Mouse (Mus musculus) midbrain, postnatal 0 days (tissue): ENCODE measurements around the gene Gm32742. TPM values are rescaled to one million over a fixed set of nuclear protein-coding genes. Genes with fewer than 3 reads are reported as not detected.

Experiments
- ATAC-seq: fragments of 200-750 bp; cut with Nextera tagmentation; 2 replicates; pipeline ENCODE4 v1.8.0; 2017; ENCODE audit warnings: moderate number of reproducible peaks, mild to moderate bottlenecking, moderate TSS enrichment, moderate library complexity; ENCODE audit not compliant: low FRiP score
- DNase-seq: peaks from one replicate; pipeline ENCODE4 v3.0.0-alpha.2; 2015; ENCODE audit warnings: low spot score
- H3K27ac ChIP-seq: fragments of 300-500 bp; sonication (generic); 2 replicates; pipeline ENCODE4 v1.5.1; 2014; ENCODE audit warnings: low read depth, mild to moderate bottlenecking, low read length, mixed read lengths
- H3K27me3 ChIP-seq: fragments of 300-500 bp; sonication (generic); 2 replicates; pipeline ENCODE4 v1.6.1; 2014; ENCODE audit warnings: low read length, control low read depth, mixed read lengths; ENCODE audit not compliant: insufficient read depth
- H3K36me3 ChIP-seq: fragments of 300-500 bp; sonication (generic); 2 replicates; pipeline ENCODE4 v1.6.1; 2014; ENCODE audit warnings: low read length, control low read depth, mixed read lengths; ENCODE audit not compliant: insufficient read depth
- H3K4me1 ChIP-seq: fragments of 300-500 bp; sonication (generic); 2 replicates; pipeline ENCODE4 v1.6.1; 2014; ENCODE audit warnings: mild to moderate bottlenecking, control low read depth, antibody characterized with exemption, low read length, mixed read lengths; ENCODE audit not compliant: insufficient read depth
- H3K4me2 ChIP-seq: fragments of 300-500 bp; sonication (generic); 2 replicates; pipeline ENCODE4 v1.6.1; 2014; ENCODE audit warnings: low read depth, mild to moderate bottlenecking, low read length, mixed read lengths; ENCODE audit not compliant: poor library complexity, severe bottlenecking
- H3K4me3 ChIP-seq: fragments of 300-500 bp; sonication (generic); 2 replicates; pipeline ENCODE4 v1.5.1; 2014; ENCODE audit warnings: low read depth, mild to moderate bottlenecking, low read length, moderate library complexity
- H3K9ac ChIP-seq: fragments of 300-500 bp; sonication (generic); replicated peaks from 2 replicates; pipeline ENCODE4 v1.6.1; 2014; ENCODE audit warnings: mild to moderate bottlenecking, low read length, moderate library complexity, mixed read lengths; ENCODE audit not compliant: poor library complexity, severe bottlenecking
- H3K9me3 ChIP-seq: fragments of 300-500 bp; sonication (generic); 2 replicates; pipeline ENCODE4 v1.6.1; 2016; ENCODE audit warnings: low read length, control low read depth
- CTCF ChIP-seq: IDR thresholded peaks from 2 replicates; pipeline ENCODE4 v1.5.1; 2016; ENCODE audit warnings: antibody characterized with exemption, mild to moderate bottlenecking
- WGBS: fragments of 180-500 bp; shearing (Covaris S2); extraction: QIAGEN DNeasy Blood & Tissue Kit; methylation state at CpG from one replicate; pipeline ENCODE4 v1.1.7; 2014; 5-methylcytosine and 5-hydroxymethylcytosine counted together
- microRNA counts: library from miRNA; unstranded; fragments of <30 nt; microRNA quantifications from one replicate; lab custom pipeline; 2015
- microRNA-seq: library from miRNA; unstranded; fragments of <30 nt; microRNA quantifications from one replicate; pipeline ENCODE4, GENCODE M21; 2016; ENCODE audit warnings: borderline number of aligned reads
- polyA plus RNA-seq: library from polyadenylated mRNA; unstranded; fragments of >200 nt; fragmentation: Nextera tagmentation; extraction: Ambion mirVana; gene quantifications from 2 replicates; pipeline ENCODE4 v1.2.1, GENCODE M21; 2015
- total RNA-seq: library from RNA; depleted of rRNA; stranded (reverse); fragments of >200 nt; gene quantifications from 2 replicates; pipeline ENCODE4 v1.2.3, GENCODE M21; 2014; rRNA removed

Gm32742 gene
- total and polyA plus RNA-seq, 2 experiments from 2014 or later = not detected

DNA sequence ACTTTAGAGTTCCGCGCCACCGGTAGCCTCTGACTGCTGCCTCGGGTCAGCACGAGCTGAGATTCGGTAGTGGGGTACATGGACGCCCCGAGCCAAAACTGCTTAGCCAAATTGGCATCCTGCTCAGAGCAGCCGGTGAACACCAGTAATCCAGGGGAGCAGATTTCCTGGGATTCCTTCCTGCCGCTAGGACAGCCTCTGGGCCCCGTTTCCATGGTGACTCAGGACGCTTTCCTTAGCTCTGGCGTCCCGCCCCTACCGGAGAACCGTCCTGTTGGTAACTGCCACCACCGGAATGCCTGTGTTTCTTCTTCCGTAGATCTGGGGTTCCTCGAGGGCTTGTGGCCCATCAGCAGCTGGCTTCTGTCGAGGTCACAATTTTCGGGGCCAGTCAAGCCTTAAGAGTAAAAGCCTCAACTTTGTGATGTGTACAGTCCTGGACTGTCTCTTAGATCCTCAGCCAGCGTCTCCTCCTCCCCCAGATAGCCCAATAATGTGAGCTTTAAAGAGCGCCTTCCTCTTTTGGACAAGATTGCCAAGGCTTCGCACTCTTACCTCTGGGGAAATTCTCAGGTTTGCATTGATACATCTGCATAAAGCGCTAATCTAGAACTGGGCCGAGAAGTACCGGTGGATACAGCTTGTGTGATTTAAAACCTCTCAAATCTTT, 63.4 kb downstream of the Gm32742 start, which contains the start of gene 4833427G06Rik:
Gene 4833427G06Rik, minus strand, starts transcription at position 323 of the 670 bp plus-strand sequence.
- no peak within 1 kb of the TSS for H3K27ac ChIP-seq
- WGBS = 9% methylated on average over 27 of the region's 27 CpGs
- no peaks in the 10 kb centered on the region for H3K9me3 ChIP-seq
- peaks cover 5% of the 10 kb centered on the region; the same call in 1 of the 2 replicates for H3K4me1 ChIP-seq
- ATAC-seq (peak; percentile 58; the same call in 1 of the 2 replicates), DNase-seq (peak; percentile 69)
- H3K27me3 ChIP-seq = no peaks in the 10 kb centered on the region
- peak within 1 kb of the TSS; percentile 100 for H3K4me2 ChIP-seq
- peak within 1 kb of the TSS; percentile 63; the same call in 1 of the 2 replicates for H3K4me3 ChIP-seq
- TF ChIP-seq CTCF = peak; percentile 26
- no peaks in the 10 kb centered on the region for H3K36me3 ChIP-seq
- H3K9ac ChIP-seq = no peak within 1 kb of the TSS

DNA sequence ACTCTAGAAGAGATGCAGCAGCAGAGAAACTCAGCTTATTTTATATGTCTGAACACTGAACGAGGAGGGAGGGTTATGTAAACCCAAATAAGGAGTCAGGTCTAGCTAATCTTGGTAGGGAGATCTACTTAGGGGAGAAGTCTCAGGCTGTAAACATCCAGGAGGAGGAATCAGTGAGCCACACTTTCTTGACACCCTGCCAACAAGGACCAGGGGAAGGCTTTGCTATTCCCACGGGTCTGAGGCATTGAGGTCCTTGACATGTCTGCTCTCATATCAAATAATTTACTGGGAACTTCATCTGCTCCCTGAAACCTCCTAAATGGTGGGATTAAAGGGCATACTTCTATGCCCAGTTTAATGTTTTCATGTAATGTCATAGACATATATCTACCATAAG, 69.0 kb downstream of the Gm32742 start:
- H3K27me3 ChIP-seq = no peaks in the 10 kb centered on the region
- H3K9me3 ChIP-seq = no peaks in the 10 kb centered on the region
- ATAC-seq (no peak), DNase-seq (no peak)
- no peaks in the 10 kb centered on the region for H3K4me1 ChIP-seq
- WGBS = 65% methylated on average over 2 of the region's 2 CpGs
- no peak overlapping the region for H3K4me3 ChIP-seq
- H3K36me3 ChIP-seq = no peaks in the 10 kb centered on the region
- H3K4me2 ChIP-seq = no peak overlapping the region
- TF ChIP-seq CTCF = no peak
- H3K27ac ChIP-seq = no peak overlapping the region
- H3K9ac ChIP-seq = no peak overlapping the region

GRCm38 (mm10) chr9:51093697-51094096, 71.6 kb downstream of the Gm32742 start:
- no peak overlapping the region for H3K27ac ChIP-seq
- TF ChIP-seq CTCF = no peak
- no peak for DNase-seq
- no peaks in the 10 kb centered on the region for H3K27me3 ChIP-seq
- H3K4me2 ChIP-seq = no peak overlapping the region
- H3K4me3 ChIP-seq = no peak overlapping the region
- ATAC-seq = no peak
- WGBS = 78% methylated on average over 5 of the region's 5 CpGs
- no peaks in the 10 kb centered on the region for H3K4me1 ChIP-seq
- no peaks in the 10 kb centered on the region for H3K36me3 ChIP-seq
- H3K9ac ChIP-seq = no peak overlapping the region
- H3K9me3 ChIP-seq = no peaks in the 10 kb centered on the region

DNA sequence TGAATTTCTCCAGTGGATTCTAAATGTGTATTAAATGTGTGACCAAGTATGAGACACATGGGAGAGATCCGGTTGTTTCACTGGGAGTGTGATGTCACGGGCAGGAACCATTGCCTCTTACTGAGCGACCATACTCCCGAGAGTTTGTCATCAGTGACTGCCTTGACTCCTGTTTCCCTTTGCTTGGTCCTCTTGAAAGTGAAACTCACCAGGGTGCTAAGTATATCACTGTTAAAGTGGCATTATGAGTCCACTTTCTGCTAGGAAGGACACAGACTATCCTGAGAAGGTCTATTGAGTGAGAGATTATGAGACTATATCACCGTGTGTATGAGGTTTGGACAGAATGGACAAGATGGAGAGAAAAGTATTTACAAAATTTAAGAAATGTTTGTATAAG, 83.7 kb downstream of the Gm32742 start:
- H3K27me3 ChIP-seq = peaks cover 9% of the 10 kb centered on the region; the same call in 1 of the 2 replicates
- WGBS = 83% methylated on average over 5 of the region's 5 CpGs
- no peak overlapping the region for H3K4me3 ChIP-seq
- H3K36me3 ChIP-seq = no peaks in the 10 kb centered on the region
- H3K4me1 ChIP-seq = 0 out of 2 replicates have a peak, but pooled peaks cover 1% of the 10 kb centered on the region
- H3K9me3 ChIP-seq = no peaks in the 10 kb centered on the region
- ATAC-seq = no peak
- DNase-seq = no peak
- H3K9ac ChIP-seq = no peak overlapping the region
- H3K4me2 ChIP-seq = no peak overlapping the region
- no peak for TF ChIP-seq CTCF
- no peak overlapping the region for H3K27ac ChIP-seq

MicroRNA genes within 50 kb of the gene (microRNA counts, 519-probe panel; counts per million panel counts)
- microRNA mmu-miR-34b-3p (lab: Ali Mortazavi, UCI) = 528 counts per million, percentile 58 among the panel's probes with 10 or more counts
- 528 counts per million, percentile 58 among the panel's probes with 10 or more counts for microRNA mmu-miR-34b-5p (lab: Ali Mortazavi, UCI)
- 5,641 counts per million, percentile 95 among the panel's probes with 10 or more counts for microRNA mmu-miR-34c (lab: Ali Mortazavi, UCI)

Small RNA genes within 50 kb of the gene (microRNA-seq; reads per million reads assigned to microRNA genes)
- gene Mir34b (34.2 reads per million, percentile 33 among the genes with 10 or more reads in this experiment), gene Mir34c (1,126 reads per million, percentile 76 among the genes with 10 or more reads in this experiment)

Other genes starting within 250 kb of the Gm32742 start
- 24.4 and 35.0 TPM in 2 replicates for gene Sik2, start 156.4 kb downstream of the Gm32742 start, total RNA-seq
- 12.8 and 14.4 TPM in 2 replicates for gene Sik2, start 156.4 kb downstream of the Gm32742 start, polyA plus RNA-seq
- gene Btg4, start 104.6 kb downstream of the Gm32742 start, total RNA-seq = not detected in 2 replicates
- not detected in 2 replicates for gene Btg4, start 104.6 kb downstream of the Gm32742 start, polyA plus RNA-seq
- gene Layn, start 88.4 kb downstream of the Gm32742 start, total RNA-seq = 0.85 and 2.2 TPM in 2 replicates
- 1.3 and 1.8 TPM in 2 replicates for gene Layn, start 88.4 kb downstream of the Gm32742 start, polyA plus RNA-seq
- not detected in 2 replicates for gene 4833427G06Rik, start 63.4 kb downstream of the Gm32742 start, total RNA-seq
- gene 4833427G06Rik, start 63.4 kb downstream of the Gm32742 start, polyA plus RNA-seq = 0.47 and 0.80 TPM in 2 replicates
- 0.16 and 0.42 TPM in 2 replicates for gene Pou2af1, start 48.2 kb upstream of the Gm32742 start, total RNA-seq
- gene Pou2af1, start 48.2 kb upstream of the Gm32742 start, polyA plus RNA-seq = 0.12 TPM in 1 of 2 replicates, not detected in the other
- not detected in 2 replicates for gene Colca2, start 113.1 kb upstream of the Gm32742 start, total RNA-seq
- 0.79 and 1.1 TPM in 2 replicates for gene Colca2, start 113.1 kb upstream of the Gm32742 start, polyA plus RNA-seq
- not detected in 2 replicates for gene 1810046K07Rik, start 163.4 kb upstream of the Gm32742 start, total RNA-seq
- not detected in 2 replicates for gene 1810046K07Rik, start 163.4 kb upstream of the Gm32742 start, polyA plus RNA-seq